Mouse (Mus musculus): ENCODE measurements around the gene Fndc3b. TPM values are rescaled to one million over a fixed set of nuclear protein-coding genes. Genes with fewer than 3 reads are reported as not detected.

Fndc3b gene
- polyA plus RNA-seq, 1 experiment from 2014 or later = 6.7 TPM

- Histone ChIP-seq H3K4me3 (replicated peaks; ENCODE audit: low read length) (no peak overlapping the region), H3K4me2 (ENCODE audit: low read length) (no peak overlapping the region), H3K27me3 (replicated peaks; ENCODE audit: control insufficient read depth, insufficient read depth, low read length) (no peaks in the 10 kb centered on the region), H3K9ac (replicated peaks; ENCODE audit: low read depth, low read length) (no peak overlapping the region), H3K4me1 (replicated peaks; ENCODE audit: control insufficient read depth, insufficient read depth, low read length) (no peaks in the 10 kb centered on the region; the same call in 1 of the 2 replicates), H3K27ac (ENCODE audit: low read length) (no peak overlapping the region), H3K36me3 (ENCODE audit: control insufficient read depth, insufficient read depth) (no peaks in the 10 kb centered on the region), H3K9me3 (ENCODE audit: control insufficient read depth, low read length) (no peaks in the 10 kb centered on the region)
- WGBS = 90% methylated on average over 11 of the region's 11 CpGs
- no peak for ATAC-seq
Measured at GRCm38 (mm10) chr3:27588604-27589003, 122.5 kb downstream of the Fndc3b start.

GRCm38 (mm10) chr3:27584607-27585605 lies 126.2 kb downstream of the Fndc3b start:
- Histone ChIP-seq H3K27me3 (replicated peaks; ENCODE audit: control insufficient read depth, insufficient read depth, low read length) (no peaks in the 10 kb centered on the region), H3K9me3 (ENCODE audit: control insufficient read depth, low read length) (no peaks in the 10 kb centered on the region), H3K36me3 (ENCODE audit: control insufficient read depth, insufficient read depth) (no peaks in the 10 kb centered on the region), H3K4me1 (replicated peaks; ENCODE audit: control insufficient read depth, insufficient read depth, low read length) (peaks cover 10% of the 10 kb centered on the region), H3K27ac (ENCODE audit: low read length) (no peak overlapping the region), H3K4me2 (ENCODE audit: low read length) (no peak overlapping the region), H3K9ac (replicated peaks; ENCODE audit: low read depth, low read length) (no peak overlapping the region), H3K4me3 (replicated peaks; ENCODE audit: low read length) (no peak overlapping the region)
- no peak for ATAC-seq
- 64% methylated on average over 11 of the region's 11 CpGs for WGBS

GRCm38 (mm10) chr3:27581931-27582840 lies 128.9 kb downstream of the Fndc3b start:
- 62% methylated on average over 6 of the region's 6 CpGs for WGBS
- Histone ChIP-seq H3K9me3 (ENCODE audit: control insufficient read depth, low read length) (no peaks in the 10 kb centered on the region), H3K4me3 (replicated peaks; ENCODE audit: low read length) (no peak overlapping the region), H3K9ac (replicated peaks; ENCODE audit: low read depth, low read length) (no peak overlapping the region), H3K4me2 (ENCODE audit: low read length) (peak overlapping the region; percentile 9; the same call in 1 of the 2 replicates), H3K4me1 (replicated peaks; ENCODE audit: control insufficient read depth, insufficient read depth, low read length) (peaks cover 10% of the 10 kb centered on the region), H3K27ac (ENCODE audit: low read length) (peak overlapping the region; percentile 46), H3K36me3 (ENCODE audit: control insufficient read depth, insufficient read depth) (no peaks in the 10 kb centered on the region), H3K27me3 (replicated peaks; ENCODE audit: control insufficient read depth, insufficient read depth, low read length) (no peaks in the 10 kb centered on the region)
- peak; percentile 57 for ATAC-seq

GRCm38 (mm10) chr3:27580956-27581355 lies 130.2 kb downstream of the Fndc3b start:
- H3K27me3 ChIP-seq (replicated peaks; ENCODE audit: control insufficient read depth, insufficient read depth, low read length) = no peaks in the 10 kb centered on the region
- no peak overlapping the region for H3K4me3 ChIP-seq (replicated peaks; ENCODE audit: low read length)
- no peak overlapping the region for H3K4me2 ChIP-seq (ENCODE audit: low read length)
- H3K4me1 ChIP-seq (replicated peaks; ENCODE audit: control insufficient read depth, insufficient read depth, low read length) = peaks cover 10% of the 10 kb centered on the region
- no peak overlapping the region for H3K9ac ChIP-seq (replicated peaks; ENCODE audit: low read depth, low read length)
- no peak for ATAC-seq
- no peaks in the 10 kb centered on the region for H3K36me3 ChIP-seq (ENCODE audit: control insufficient read depth, insufficient read depth)
- H3K9me3 ChIP-seq (ENCODE audit: control insufficient read depth, low read length) = no peaks in the 10 kb centered on the region
- H3K27ac ChIP-seq (ENCODE audit: low read length) = no peak overlapping the region
- WGBS = 79% methylated on average over 8 of the region's 8 CpGs

GRCm38 (mm10) chr3:27579894-27580613 lies 131.1 kb downstream of the Fndc3b start:
- Histone ChIP-seq H3K27me3 (replicated peaks; ENCODE audit: control insufficient read depth, insufficient read depth, low read length) (no peaks in the 10 kb centered on the region), H3K9me3 (ENCODE audit: control insufficient read depth, low read length) (no peaks in the 10 kb centered on the region), H3K36me3 (ENCODE audit: control insufficient read depth, insufficient read depth) (no peaks in the 10 kb centered on the region), H3K4me2 (ENCODE audit: low read length) (no peak overlapping the region), H3K4me1 (replicated peaks; ENCODE audit: control insufficient read depth, insufficient read depth, low read length) (peaks cover 10% of the 10 kb centered on the region), H3K4me3 (replicated peaks; ENCODE audit: low read length) (no peak overlapping the region), H3K9ac (replicated peaks; ENCODE audit: low read depth, low read length) (no peak overlapping the region), H3K27ac (ENCODE audit: low read length) (no peak overlapping the region)
- WGBS = 21% methylated on average over 7 of the region's 7 CpGs
- no peak for ATAC-seq

- H3K27ac ChIP-seq (ENCODE audit: low read length) = no peak overlapping the region
- WGBS = 68% methylated on average over 8 of the region's 8 CpGs
- no peak for ATAC-seq
Measured at GRCm38 (mm10) chr3:27579229-27579628, 131.9 kb downstream of the Fndc3b start.

GRCm38 (mm10) chr3:27577349-27578025 lies 133.6 kb downstream of the Fndc3b start:
- Histone ChIP-seq H3K9me3 (ENCODE audit: control insufficient read depth, low read length) (no peaks in the 10 kb centered on the region), H3K27ac (ENCODE audit: low read length) (no peak overlapping the region), H3K9ac (replicated peaks; ENCODE audit: low read depth, low read length) (no peak overlapping the region), H3K36me3 (ENCODE audit: control insufficient read depth, insufficient read depth) (no peaks in the 10 kb centered on the region), H3K4me1 (replicated peaks; ENCODE audit: control insufficient read depth, insufficient read depth, low read length) (peaks cover 14% of the 10 kb centered on the region), H3K4me2 (ENCODE audit: low read length) (no peak overlapping the region), H3K27me3 (replicated peaks; ENCODE audit: control insufficient read depth, insufficient read depth, low read length) (no peaks in the 10 kb centered on the region), H3K4me3 (replicated peaks; ENCODE audit: low read length) (no peak overlapping the region)
- WGBS = 84% methylated on average over 10 of the region's 10 CpGs
- ATAC-seq = no peak

More at GRCm38 (mm10) chr3:27579229-27579628, 131.9 kb downstream of the Fndc3b start:
- Histone ChIP-seq H3K36me3 (ENCODE audit: control insufficient read depth, insufficient read depth) (no peaks in the 10 kb centered on the region), H3K9me3 (ENCODE audit: control insufficient read depth, low read length) (no peaks in the 10 kb centered on the region), H3K4me1 (replicated peaks; ENCODE audit: control insufficient read depth, insufficient read depth, low read length) (peaks cover 10% of the 10 kb centered on the region), H3K4me2 (ENCODE audit: low read length) (no peak overlapping the region), H3K27me3 (replicated peaks; ENCODE audit: control insufficient read depth, insufficient read depth, low read length) (no peaks in the 10 kb centered on the region), H3K9ac (replicated peaks; ENCODE audit: low read depth, low read length) (no peak overlapping the region), H3K4me3 (replicated peaks; ENCODE audit: low read length) (no peak overlapping the region)

- no peak overlapping the region for H3K27ac ChIP-seq (ENCODE audit: low read length)
- no peaks in the 10 kb centered on the region for H3K27me3 ChIP-seq (replicated peaks; ENCODE audit: control insufficient read depth, insufficient read depth, low read length)
- ATAC-seq = no peak
- 89% methylated on average over 9 of the region's 9 CpGs for WGBS
- H3K9ac ChIP-seq (replicated peaks; ENCODE audit: low read depth, low read length) = no peak overlapping the region
- H3K4me1 ChIP-seq (replicated peaks; ENCODE audit: control insufficient read depth, insufficient read depth, low read length) = peaks cover 9% of the 10 kb centered on the region
- H3K36me3 ChIP-seq (ENCODE audit: control insufficient read depth, insufficient read depth) = no peaks in the 10 kb centered on the region
- no peak overlapping the region for H3K4me2 ChIP-seq (ENCODE audit: low read length)
- no peak overlapping the region for H3K4me3 ChIP-seq (replicated peaks; ENCODE audit: low read length)
- no peaks in the 10 kb centered on the region for H3K9me3 ChIP-seq (ENCODE audit: control insufficient read depth, low read length)
Measured at GRCm38 (mm10) chr3:27574241-27574640, 136.9 kb downstream of the Fndc3b start.

Measured in forebrain, embryonic 16.5 days (tissue).